Mouse (Mus musculus) ovary, postnatal 36 days (tissue): Measurements from ENCODE around the gene Caml.
"Not testable (repeated sequence)": the region's sequence is repeated elsewhere in the genome, so short reads cannot be mapped to it uniquely, and the experiment has no call there.

ENCODE experiments used
- DNase-seq: peaks from one replicate; pipeline ENCODE4 v3.0.0; 2022; ENCODE audit warnings: low spot score, mixed read lengths

Gene Caml

GRCm38 (mm10) chr13:55622649-55623541, at the start of gene Caml:
TSS of gene Caml (plus strand) at chr13:55623005.
- DNase-seq, result peak; percentile 88

- DNase-seq, result no peak
These were observed 49.4 kb upstream of the Caml start, which contains the start of gene Tmed9 for GRCm38 (mm10) chr13:55573432-55573831. TSS of gene Tmed9 (plus strand) at chr13:55573732.

- no peak for DNase-seq
These were observed 48.5 kb upstream of the Caml start for GRCm38 (mm10) chr13:55574321-55574720.

- no peak for DNase-seq
These were observed 46.9 kb upstream of the Caml start for GRCm38 (mm10) chr13:55575932-55576331.

GRCm38 (mm10) chr13:55576872-55577271, 45.9 kb upstream of the Caml start:
- not testable (repeated sequence) for DNase-seq

- DNase-seq, result no peak
These were observed 44.7 kb upstream of the Caml start for GRCm38 (mm10) chr13:55578086-55578485.

- no peak for DNase-seq
These were observed 30.8 kb upstream of the Caml start for GRCm38 (mm10) chr13:55591961-55592490.

- DNase-seq, result peak; percentile 97
These were observed 30.1 kb upstream of the Caml start for GRCm38 (mm10) chr13:55592512-55593253.

- DNase-seq, result no peak
These were observed 29.5 kb upstream of the Caml start for GRCm38 (mm10) chr13:55593254-55593747.

- DNase-seq, result no peak
These were observed 27.4 kb upstream of the Caml start for GRCm38 (mm10) chr13:55595375-55595774.

GRCm38 (mm10) chr13:55596802-55597201, 26.0 kb upstream of the Caml start:
- no peak for DNase-seq

GRCm38 (mm10) chr13:55599566-55600540, 23.0 kb upstream of the Caml start, which contains the start of gene B4galt7:
TSS of gene B4galt7 (plus strand) at chr13:55599896.
- DNase-seq, result peak; percentile 88

GRCm38 (mm10) chr13:55600657-55601056, 22.1 kb upstream of the Caml start:
- no peak for DNase-seq

- DNase-seq, result peak; percentile 68
These were observed 21.2 kb upstream of the Caml start for GRCm38 (mm10) chr13:55601611-55602010.

- no peak for DNase-seq
These were observed 18.2 kb upstream of the Caml start for GRCm38 (mm10) chr13:55604606-55605005.

- no peak for DNase-seq
These were observed 15.7 kb upstream of the Caml start for GRCm38 (mm10) chr13:55606899-55607623.

- DNase-seq, result no peak
These were observed 15.2 kb upstream of the Caml start for GRCm38 (mm10) chr13:55607624-55608006.

- no peak for DNase-seq
These were observed 10.8 kb upstream of the Caml start for GRCm38 (mm10) chr13:55611996-55612395.

- no peak for DNase-seq
These were observed 9.3 kb upstream of the Caml start for GRCm38 (mm10) chr13:55613471-55613870.

- DNase-seq, result no peak
These were observed 3.5 kb upstream of the Caml start for GRCm38 (mm10) chr13:55619328-55619727.

- DNase-seq, result no peak
These were observed 2.5 kb upstream of the Caml start for GRCm38 (mm10) chr13:55620275-55620674.
